Mouse (Mus musculus): ENCODE data around the gene Gm20388.

- TF ChIP-seq CTCF (IDR thresholded peaks at IDR 0.05; ENCODE audit: low read depth) (no peak), EP300 (IDR thresholded peaks at IDR 0.05; ENCODE audit: low read depth) (no peak)
Observed at GRCm38 (mm10) chr8:122280588-122281316, 2370.1 kb downstream of the Gm20388 start.
